Mouse (Mus musculus) erythroblast, embryonic 14.5 days (primary cell): ENCODE data around the gene Nudt1.

ENCODE experiments used
- GATA1 ChIP-seq: IDR thresholded peaks from 2 replicates; pipeline ENCODE4 v1.6.1; 2012; ENCODE audit warnings: low read length, inconsistent platforms, mixed read lengths
- TAL1 ChIP-seq: IDR thresholded peaks from 3 replicates; pipeline ENCODE4 v1.6.1; 2012; ENCODE audit warnings: low read length, inconsistent platforms, mixed read lengths

DNA sequence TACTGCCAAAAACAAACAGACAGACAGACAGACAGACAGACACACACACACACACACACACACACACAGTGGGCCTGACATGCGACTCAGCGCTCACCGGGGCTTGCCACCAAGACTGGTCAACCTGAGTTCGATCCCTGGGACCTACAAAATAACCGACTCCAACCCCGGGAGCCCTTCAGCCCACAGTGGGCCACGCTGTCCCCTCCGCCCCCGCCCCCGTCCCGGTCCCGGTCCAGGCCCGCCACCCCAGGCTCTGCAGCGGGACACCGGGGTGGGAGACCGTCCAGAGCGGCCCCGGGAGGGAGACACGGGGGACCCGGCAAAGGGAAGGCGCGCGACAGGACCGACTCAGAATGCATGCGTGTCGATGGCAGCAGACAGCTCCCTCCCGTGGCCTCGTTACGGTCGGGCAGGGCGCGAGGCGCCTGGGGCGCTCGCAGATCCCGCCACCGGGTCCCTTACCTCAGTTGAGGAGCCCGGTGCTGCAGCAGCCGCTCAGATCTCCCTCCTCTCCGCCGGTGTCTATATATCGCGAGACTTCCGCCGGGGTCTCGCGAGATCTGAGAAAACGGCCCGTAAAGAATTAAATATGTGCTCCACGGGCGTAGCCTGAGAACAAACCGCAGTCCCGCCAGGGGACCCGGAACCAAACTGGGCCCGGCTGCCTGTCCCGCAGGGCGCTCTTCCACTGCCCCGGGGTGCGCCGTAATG is at the start of gene Nudt1, which contains the start of gene Mad1l1:
- no peak for TF ChIP-seq TAL1
- no peak for TF ChIP-seq GATA1
